Mouse (Mus musculus) heart, postnatal 0 days (tissue): Measurements from ENCODE around the gene Nptx2.

ENCODE experiments used
- CTCF ChIP-seq: IDR thresholded peaks from 2 replicates; pipeline ENCODE4 v1.5.1; 2016; ENCODE audit warnings: antibody characterized with exemption, control low read depth, low read depth
- EP300 ChIP-seq: IDR thresholded peaks from 2 replicates; pipeline ENCODE4 v1.6.1; 2016; ENCODE audit warnings: antibody characterized with exemption, low read depth

DNA sequence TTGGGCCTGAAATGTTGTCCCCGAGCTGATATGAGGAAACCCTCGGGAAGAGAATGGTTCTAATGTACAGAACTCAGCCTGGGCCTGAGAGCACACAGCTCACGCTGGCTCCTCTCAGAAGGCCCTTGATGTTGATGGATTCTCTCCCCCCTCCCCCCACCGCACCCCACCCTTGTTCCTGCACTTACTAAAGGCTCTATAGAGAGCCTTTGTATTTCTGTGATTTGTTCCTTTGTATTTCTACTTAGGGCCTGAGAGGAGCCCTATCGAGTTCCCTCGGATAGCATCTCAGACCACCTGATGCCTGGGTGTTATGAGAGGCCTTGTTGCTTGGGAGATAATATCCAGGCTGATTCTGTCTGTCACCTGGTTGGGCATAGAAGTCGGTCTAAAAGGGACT lies 36.3 kb upstream of the Nptx2 start:
- TF ChIP-seq CTCF (no peak), EP300 (no peak)
